Comparison of ENCODE assay signal across 15 mouse cellular contexts in the genomic region with DNA sequence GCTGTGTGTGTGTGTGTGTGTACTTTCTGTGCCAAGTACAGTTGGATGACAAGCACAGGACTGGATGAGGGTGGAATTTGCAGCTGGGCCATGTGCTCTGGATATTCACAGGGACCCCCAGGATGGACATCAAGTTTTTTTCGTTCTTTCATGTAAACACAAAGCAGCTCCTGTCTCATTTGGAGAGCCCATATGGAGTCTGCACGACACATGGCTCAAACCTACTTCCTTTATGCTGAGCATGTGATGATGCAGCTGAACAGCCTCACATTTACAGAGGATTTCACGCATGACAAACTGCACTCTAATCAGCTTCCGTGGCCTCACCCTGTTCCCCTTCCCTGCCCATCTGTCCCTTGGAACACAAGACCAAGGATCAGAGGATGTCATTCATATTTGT.
DNase-seq lines count a peak whose midpoint lies in the region; ATAC-seq and TF ChIP-seq lines count a peak whose summit lies in the region.
"Had no signal": no experiment of that assay in that cellular context is flagged by ENCODE, and none has a peak within 500 bp of the region (broad histone marks: within the 10 kb centered on the region; RNA-seq: fewer than 3 reads in every experiment).

No protein-coding gene starts in this region.

- no peak overlapping the region for H3K4me2 ChIP-seq in forebrain, postnatal 0 days (ENCODE audit: low read depth)
- no peak overlapping the region for H3K4me2 ChIP-seq in midbrain, postnatal 0 days (ENCODE audit: low read depth, low read length, poor library complexity, severe bottlenecking)
- no peak overlapping the region for H3K4me2 ChIP-seq in midbrain, embryonic 15.5 days
- no peak overlapping the region for H3K4me2 ChIP-seq in intestine, embryonic 16.5 days (ENCODE audit: low read depth, low read length)
- H3K4me2 ChIP-seq: heart, embryonic 11.5 days had no signal

- no peak overlapping the region for H3K27ac ChIP-seq in forebrain, postnatal 0 days (ENCODE audit: low read depth, low read length)
- no peak overlapping the region for H3K27ac ChIP-seq in forebrain, embryonic 10.5 days
- no peak overlapping the region for H3K27ac ChIP-seq in midbrain, postnatal 0 days (ENCODE audit: low read depth, low read length)
- H3K27ac ChIP-seq in midbrain, embryonic 15.5 days: no peak overlapping the region
- H3K27ac ChIP-seq in intestine, embryonic 16.5 days (ENCODE audit: low read length): no peak overlapping the region
- H3K27ac ChIP-seq: kidney, postnatal 0 days had no signal

- TF ChIP-seq CTCF in forebrain, postnatal 0 days (IDR thresholded peaks at IDR 0.05; ENCODE audit: low read depth): no peak
- TF ChIP-seq CTCF in midbrain, postnatal 0 days (IDR thresholded peaks at IDR 0.05): no peak

- H3K27me3 ChIP-seq in forebrain, postnatal 0 days (ENCODE audit: insufficient read depth, low read length): no peaks in the 10 kb centered on the region
- no peaks in the 10 kb centered on the region for H3K27me3 ChIP-seq in forebrain, embryonic 10.5 days (ENCODE audit: poor library complexity, severe bottlenecking)
- no peaks in the 10 kb centered on the region for H3K27me3 ChIP-seq in midbrain, postnatal 0 days (ENCODE audit: insufficient read depth, low read length)
- no peaks in the 10 kb centered on the region for H3K27me3 ChIP-seq in midbrain, embryonic 15.5 days (replicated peaks)
- H3K27me3 ChIP-seq in intestine, embryonic 16.5 days (replicated peaks; ENCODE audit: control insufficient read depth, insufficient read depth, low read length): no peaks in the 10 kb centered on the region

- 33% methylated on average over 4 of the region's 4 CpGs for WGBS in forebrain, postnatal 0 days
- WGBS in forebrain, embryonic 10.5 days: 59% methylated on average over 4 of the region's 4 CpGs
- WGBS in midbrain, postnatal 0 days: 32% methylated on average over 4 of the region's 4 CpGs
- WGBS in midbrain, embryonic 15.5 days: 30% methylated on average over 4 of the region's 4 CpGs
- 41% methylated on average over 4 of the region's 4 CpGs for WGBS in intestine, embryonic 16.5 days

- H3K4me3 ChIP-seq in forebrain, postnatal 0 days (ENCODE audit: low read depth, low read length): no peak overlapping the region
- no peak overlapping the region for H3K4me3 ChIP-seq in forebrain, embryonic 10.5 days
- no peak overlapping the region for H3K4me3 ChIP-seq in midbrain, postnatal 0 days (ENCODE audit: low read depth, low read length)
- no peak overlapping the region for H3K4me3 ChIP-seq in midbrain, embryonic 15.5 days
- no peak overlapping the region for H3K4me3 ChIP-seq in intestine, embryonic 16.5 days (ENCODE audit: low read length)
- H3K4me3 ChIP-seq: erythroblast, embryonic 14.5 days had no signal

- H3K9ac ChIP-seq in forebrain, postnatal 0 days: no peak overlapping the region
- H3K9ac ChIP-seq in midbrain, postnatal 0 days (replicated peaks; ENCODE audit: low read length, poor library complexity, severe bottlenecking): no peak overlapping the region
- H3K9ac ChIP-seq in midbrain, embryonic 15.5 days: no peak overlapping the region
- H3K9ac ChIP-seq in intestine, embryonic 16.5 days (ENCODE audit: low read depth, low read length): no peak overlapping the region

- no peaks in the 10 kb centered on the region for H3K4me1 ChIP-seq in forebrain, postnatal 0 days (ENCODE audit: insufficient read depth)
- peaks cover 5% of the 10 kb centered on the region; the same call in 1 of the 2 replicates for H3K4me1 ChIP-seq in forebrain, embryonic 10.5 days
- no peaks in the 10 kb centered on the region for H3K4me1 ChIP-seq in midbrain, postnatal 0 days (ENCODE audit: insufficient read depth, low read length)
- H3K4me1 ChIP-seq in midbrain, embryonic 15.5 days: no peaks in the 10 kb centered on the region
- H3K4me1 ChIP-seq in intestine, embryonic 16.5 days (ENCODE audit: control insufficient read depth, insufficient read depth, low read length): 0 out of 2 replicates have a peak, but pooled peaks cover 2% of the 10 kb centered on the region

- H3K36me3 ChIP-seq in forebrain, postnatal 0 days (ENCODE audit: insufficient read depth): no peaks in the 10 kb centered on the region
- no peaks in the 10 kb centered on the region for H3K36me3 ChIP-seq in forebrain, embryonic 10.5 days (replicated peaks)
- H3K36me3 ChIP-seq in midbrain, postnatal 0 days (ENCODE audit: insufficient read depth, low read length): no peaks in the 10 kb centered on the region
- H3K36me3 ChIP-seq in midbrain, embryonic 15.5 days (replicated peaks): no peaks in the 10 kb centered on the region
- no peaks in the 10 kb centered on the region for H3K36me3 ChIP-seq in intestine, embryonic 16.5 days (ENCODE audit: control insufficient read depth, insufficient read depth, low read length)

- H3K9me3 ChIP-seq in forebrain, postnatal 0 days (ENCODE audit: low read length): no peaks in the 10 kb centered on the region
- H3K9me3 ChIP-seq in forebrain, embryonic 10.5 days: no peaks in the 10 kb centered on the region
- no peaks in the 10 kb centered on the region for H3K9me3 ChIP-seq in midbrain, postnatal 0 days (ENCODE audit: low read length)
- H3K9me3 ChIP-seq in midbrain, embryonic 15.5 days: no peaks in the 10 kb centered on the region
- H3K9me3 ChIP-seq in intestine, embryonic 16.5 days (ENCODE audit: control insufficient read depth, low read length): no peaks in the 10 kb centered on the region

- ATAC-seq in forebrain, postnatal 0 days: 0 out of 2 replicates have a peak, but pooled peaks have one; percentile 36
- no peak for ATAC-seq in midbrain, postnatal 0 days (ENCODE audit: low FRiP score)
- ATAC-seq in midbrain, embryonic 15.5 days (replicated peaks): no peak; the same call in 1 of the 2 replicates
- 0 out of 2 replicates have a peak, but pooled peaks have one; percentile 28 for ATAC-seq in intestine, embryonic 16.5 days

- no peak for DNase-seq in forebrain, postnatal 0 days
- DNase-seq in forebrain, embryonic 10.5 days (ENCODE audit: extremely low spot score, low spot score): no peak
- DNase-seq in midbrain, postnatal 0 days (ENCODE audit: low spot score): peak; percentile 25
- no peak for DNase-seq in layer of hippocampus, adult 18-20 months (ENCODE audit: low spot score in 2 of 2)
- no peak for DNase-seq in MN1 (ENCODE audit: low spot score)
- DNase-seq: cerebellum, postnatal 25 days; kidney, adult 11 months; lung, postnatal 10 days; right cerebral cortex, adult 18-20 months; thymus, adult 18-20 months had no signal

Comparison
In these comparisons a context has a peak if more than half of its experiments do, and no peak if none do; other contexts are left out.
1. ATAC-seq: peak in forebrain, postnatal 0 days (single experiment) and intestine, embryonic 16.5 days (single experiment); none in midbrain, postnatal 0 days (single experiment) and midbrain, embryonic 15.5 days (single experiment).